Mouse (Mus musculus) liver, embryonic 14.5 days (tissue): ENCODE data around the gene Hist1h4k.

ENCODE experiments used
- CTCF ChIP-seq: IDR thresholded peaks from 2 replicates; pipeline ENCODE4 v1.5.1; 2016; ENCODE audit warnings: antibody characterized with exemption, low read depth, control low read depth
- EP300 ChIP-seq: IDR thresholded peaks from 2 replicates; pipeline ENCODE4 v1.6.1; 2016; ENCODE audit warnings: antibody characterized with exemption, low read depth

GRCm38 (mm10) chr13:21733466-21733865 lies 16.8 kb downstream of the Hist1h4k start:
- TF ChIP-seq CTCF (peak; percentile 40), EP300 (no peak)
